Mouse (Mus musculus) sigmoid colon, adult 10 weeks (tissue): ENCODE measurements around the gene Trip13. TPM values are rescaled to one million over a fixed set of nuclear protein-coding genes. Genes with fewer than 3 reads are reported as not detected.

Experiments used
- polyA plus RNA-seq: library from polyadenylated mRNA; stranded (reverse); fragments of 350-450 nt; fragmentation: Illumina TruSeq; extraction: RNeasy Lipid Tissue Mini Kit (QIAGEN cat#74804); gene quantifications from one replicate; pipeline ENCODE4 v1.2.3, GENCODE M21; 2014; ENCODE audit warnings: low read depth, low replicate concordance

The Trip13 gene
- polyA plus RNA-seq, result 10.9 TPM

GRCm38 (mm10) chr13:73937321-73938176 is at the start of gene Trip13, which contains the start of gene Brd9:
Gene Trip13 (minus strand): TSS chr13:73937784.
Gene Brd9 (plus strand): TSS chr13:73937811.

GRCm38 (mm10) chr13:73963551-73963950 is 26.0 kb upstream of the Trip13 start, which contains the start of gene Zdhhc11:
Gene Zdhhc11 (plus strand): TSS chr13:73963851.

Other genes with a start within 250 kb of the Trip13 start
- gene Slc6a19, start 232.9 kb downstream of the Trip13 start, polyA plus RNA-seq, result 0.91 TPM
- 12.4 TPM for gene Slc12a7, start 204.7 kb downstream of the Trip13 start, polyA plus RNA-seq
- gene Nkd2, start 90.2 kb downstream of the Trip13 start, polyA plus RNA-seq, result 3.6 TPM
- gene Brd9, start within 50 bp of the Trip13 start, polyA plus RNA-seq, result 47.1 TPM
- not detected for gene Zdhhc11, start 26.1 kb upstream of the Trip13 start, polyA plus RNA-seq
- gene Tppp, start 71.6 kb upstream of the Trip13 start, polyA plus RNA-seq, result 90.2 TPM
- 5.3 TPM for gene Cep72, start 124.5 kb upstream of the Trip13 start, polyA plus RNA-seq
- 53.0 TPM for gene Slc9a3, start 183.7 kb upstream of the Trip13 start, polyA plus RNA-seq